Mouse (Mus musculus) ES-E14 (cell line): ENCODE measurements around the gene Gstm2.

Experiments used
- HCFC1 ChIP-seq: IDR thresholded peaks from 2 replicates; pipeline ENCODE4 v1.6.1; 2012; ENCODE audit warnings: low read length, inconsistent platforms, borderline replicate concordance; ENCODE audit not compliant: insufficient read depth
- MAFK ChIP-seq: IDR thresholded peaks from 2 replicates; pipeline ENCODE4 v1.6.1; 2014; ENCODE audit warnings: mild to moderate bottlenecking, low read depth, low read length, inconsistent platforms; ENCODE audit not compliant: insufficient read depth
- ZC3H11A ChIP-seq: IDR thresholded peaks from 2 replicates; pipeline ENCODE4 v1.6.1; 2012; ENCODE audit warnings: low read depth, mild to moderate bottlenecking, inconsistent platforms, low read length, borderline replicate concordance
- ZNF384 ChIP-seq: IDR thresholded peaks from 2 replicates; pipeline ENCODE4 v1.6.1; 2012; ENCODE audit warnings: low read depth, low read length, inconsistent platforms

- TF ChIP-seq MAFK: no peak
- no peak for TF ChIP-seq ZC3H11A
- no peak for TF ChIP-seq HCFC1
- TF ChIP-seq ZNF384: no peak
These were observed 28.7 kb upstream of the Gstm2 start for GRCm38 (mm10) chr3:108014974-108015346.
